ENCODE assay signal across 8 mouse cellular contexts in the genomic region with DNA sequence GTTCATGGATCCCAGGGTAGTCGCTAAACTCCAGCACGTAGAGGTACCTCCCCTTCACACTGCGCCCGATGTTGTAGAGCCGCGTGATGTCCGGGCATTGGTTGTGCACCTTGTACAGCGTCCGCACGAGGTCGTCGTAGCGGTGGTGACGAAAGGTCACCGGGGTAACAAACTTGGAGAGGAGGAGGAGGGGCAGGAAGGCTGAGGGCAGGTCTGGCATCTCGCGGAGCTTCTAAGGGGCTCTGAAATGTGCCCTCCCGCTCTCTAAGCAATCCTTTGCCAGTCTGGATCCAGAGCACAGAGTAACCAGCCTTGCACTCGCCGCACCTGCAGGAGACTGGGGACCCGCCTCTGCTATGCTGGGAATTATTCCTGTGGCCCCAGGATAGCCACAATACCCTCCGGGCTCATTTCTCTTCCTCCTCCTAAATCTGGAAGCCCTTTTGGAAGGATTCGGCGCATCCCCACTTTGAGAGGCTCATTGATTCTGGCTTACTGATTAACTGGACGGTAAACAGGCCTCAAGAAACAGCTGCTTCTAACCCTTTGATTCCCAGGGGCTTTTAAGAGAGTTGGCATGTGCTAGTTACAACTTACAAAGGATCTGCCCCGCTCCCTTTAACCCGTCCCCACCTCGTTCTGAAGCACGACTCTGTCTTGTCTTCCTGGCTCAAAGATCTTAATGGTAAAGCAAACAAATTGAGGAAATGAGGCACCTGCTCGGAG. TPM values are rescaled to one million over a fixed set of nuclear protein-coding genes. Genes with fewer than 3 reads are reported as not detected.
A peak's percentile ranks its signal among the peaks of the same experiment; 100 is the strongest.
DNase-seq lines count a peak whose midpoint lies in the region; ATAC-seq and TF ChIP-seq lines count a peak whose summit lies in the region.

TSS of gene Cpn1 (minus strand) at position 488 of the 726 bp plus-strand sequence.

- WGBS in heart, embryonic 13.5 days, result 21% methylated on average over 30 of the region's 30 CpGs
- WGBS in intestine, embryonic 14.5 days, result 19% methylated on average over 30 of the region's 30 CpGs
- 25% methylated on average over 30 of the region's 30 CpGs for WGBS in liver, embryonic 15.5 days (ENCODE audit: insufficient replicate concordance)

- no peaks in the 10 kb centered on the region for H3K9me3 ChIP-seq in heart, embryonic 13.5 days
- no peaks in the 10 kb centered on the region for H3K9me3 ChIP-seq in intestine, embryonic 14.5 days (ENCODE audit: control insufficient read depth, low read length)
- H3K9me3 ChIP-seq in liver, embryonic 15.5 days (replicated peaks), result no peaks in the 10 kb centered on the region

- no peak for DNase-seq in heart, adult 9 months (ENCODE audit: low spot score in 2 of 2)
- peak; percentile 74 for DNase-seq in intestine, embryonic 14.5 days (ENCODE audit: low spot score)
- peak; percentile 30 for DNase-seq in retina, postnatal 1 day
- DNase-seq in right cerebral cortex, postnatal 36 days (ENCODE audit: low spot score in 2 of 2), result no peak
- DNase-seq in layer of hippocampus, adult 2 months (ENCODE audit: low spot score in 2 of 2), result no peak
- DNase-seq in spleen, adult 12 weeks (ENCODE audit: low spot score), result no peak

- TF ChIP-seq CTCF in layer of hippocampus, adult 2 months (conservative IDR thresholded peaks at IDR 0.05), result no peak

- peaks cover 31% of the 10 kb centered on the region for H3K27me3 ChIP-seq in heart, embryonic 13.5 days (replicated peaks)
- H3K27me3 ChIP-seq in intestine, embryonic 14.5 days (replicated peaks; ENCODE audit: control insufficient read depth, insufficient read depth, low read length), result no peaks in the 10 kb centered on the region
- peaks cover 11% of the 10 kb centered on the region for H3K27me3 ChIP-seq in liver, embryonic 15.5 days

- H3K4me3 ChIP-seq in heart, embryonic 13.5 days, result peak within 1 kb of the TSS; percentile 18; the same call in 1 of the 2 replicates
- peak within 1 kb of the TSS; percentile 20 for H3K4me3 ChIP-seq in intestine, embryonic 14.5 days (ENCODE audit: low read depth, low read length)
- H3K4me3 ChIP-seq in liver, embryonic 15.5 days (replicated peaks), result peak within 1 kb of the TSS; percentile 46
- H3K4me3 ChIP-seq in layer of hippocampus, adult 2 months, result no peak within 1 kb of the TSS

- no peak for ATAC-seq in heart, embryonic 13.5 days (ENCODE audit: extremely low read depth, insufficient number of reproducible peaks, low FRiP score, low TSS enrichment)
- peak; percentile 82 for ATAC-seq in intestine, embryonic 14.5 days (replicated peaks; ENCODE audit: low FRiP score, low TSS enrichment, low read depth)
- ATAC-seq in liver, embryonic 15.5 days (ENCODE audit: insufficient read depth), result peak; percentile 82

- no peaks in the 10 kb centered on the region for H3K36me3 ChIP-seq in heart, embryonic 13.5 days
- H3K36me3 ChIP-seq in intestine, embryonic 14.5 days (ENCODE audit: control insufficient read depth, insufficient read depth, low read length), result no peaks in the 10 kb centered on the region
- H3K36me3 ChIP-seq in liver, embryonic 15.5 days (replicated peaks), result no peaks in the 10 kb centered on the region

- H3K4me1 ChIP-seq in heart, embryonic 13.5 days, result no peaks in the 10 kb centered on the region
- no peaks in the 10 kb centered on the region for H3K4me1 ChIP-seq in intestine, embryonic 14.5 days (replicated peaks; ENCODE audit: control insufficient read depth, insufficient read depth, low read length)
- H3K4me1 ChIP-seq in liver, embryonic 15.5 days (replicated peaks), result no peaks in the 10 kb centered on the region

- peak within 1 kb of the TSS; percentile 59 for H3K4me2 ChIP-seq in heart, embryonic 13.5 days
- H3K4me2 ChIP-seq in intestine, embryonic 14.5 days (ENCODE audit: low read length), result peak within 1 kb of the TSS; percentile 43
- peak within 1 kb of the TSS; percentile 43; the same call in 1 of the 2 replicates for H3K4me2 ChIP-seq in liver, embryonic 15.5 days

- peak within 1 kb of the TSS; percentile 33; the same call in 1 of the 2 replicates for H3K9ac ChIP-seq in heart, embryonic 13.5 days
- no peak within 1 kb of the TSS for H3K9ac ChIP-seq in intestine, embryonic 14.5 days (ENCODE audit: low read length)
- no peak within 1 kb of the TSS for H3K9ac ChIP-seq in liver, embryonic 15.5 days

- H3K27ac ChIP-seq in heart, embryonic 13.5 days (replicated peaks), result no peak within 1 kb of the TSS
- 0 out of 2 replicates have a peak within 1 kb of the TSS, but pooled peaks have one; percentile 22 for H3K27ac ChIP-seq in intestine, embryonic 14.5 days (ENCODE audit: low read depth)
- peak within 1 kb of the TSS; percentile 73 for H3K27ac ChIP-seq in liver, embryonic 15.5 days (replicated peaks)
- no peak within 1 kb of the TSS for H3K27ac ChIP-seq in layer of hippocampus, adult 2 months

RNA-seq across cellular contexts. Expression of gene Cpn1, which starts in this region (rescaled TPM):
- 1.1 and 2.9 TPM in 2 replicates for polyA plus RNA-seq in heart, embryonic 13.5 days (2015; fragmentation: Nextera tagmentation; extraction: Ambion mirVana)
- polyA plus RNA-seq in intestine, embryonic 14.5 days (2014; fragmentation: Nextera tagmentation; extraction: Ambion mirVana), result 11.4 and 15.5 TPM in 2 replicates
- polyA plus RNA-seq in liver, embryonic 15.5 days (2015; fragmentation: Nextera tagmentation; extraction: Ambion mirVana), result 81.5 and 93.1 TPM in 2 replicates
- under 1 TPM in 1 of 2 experiments, not detected in 1; 0.36 TPM for total RNA-seq in layer of hippocampus, adult 2 months (2021)

Comparison
In these comparisons a context has a peak if more than half of its experiments do, and no peak if none do; other contexts are left out.
1. H3K27ac ChIP-seq: peak in intestine, embryonic 14.5 days (single experiment) and liver, embryonic 15.5 days (single experiment); none in heart, embryonic 13.5 days (single experiment) and layer of hippocampus, adult 2 months (single experiment).
2. DNase-seq: peak in intestine, embryonic 14.5 days (single experiment) and retina, postnatal 1 day (single experiment); none in heart, adult 9 months (0 of 2), right cerebral cortex, postnatal 36 days (0 of 2), layer of hippocampus, adult 2 months (0 of 2) and spleen, adult 12 weeks (single experiment).
3. Peak in every context shown above with its lines, with median percentiles within 50 percentile points of each other: H3K4me2 ChIP-seq.